Mouse (Mus musculus): ENCODE measurements at regions not wholly inside any gene's neighbourhood (a gene's known extent, or its start where the extent isn't known, plus 50 kb on each side); places are given as distances from the start of the nearest gene placed in this dataset.

- no peak for DNase-seq
Measured at GRCm38 (mm10) chr4:98282275-98282674, 100.8 kb downstream of the Tm2d1 start.

GRCm38 (mm10) chr4:98258336-98258735 is 124.8 kb downstream of the Tm2d1 start:
- no peak for DNase-seq

GRCm38 (mm10) chr4:98257711-98258110 is 125.4 kb downstream of the Tm2d1 start:
- DNase-seq, result no peak

GRCm38 (mm10) chr4:98254856-98255853 is 128.0 kb downstream of the Tm2d1 start:
- DNase-seq, result peak; percentile 37

- DNase-seq, result no peak
Measured at GRCm38 (mm10) chr4:98243941-98244929, 138.9 kb downstream of the Tm2d1 start.

GRCm38 (mm10) chr4:98243502-98243901 is 139.6 kb downstream of the Tm2d1 start:
- DNase-seq, result no peak

GRCm38 (mm10) chr4:98241921-98242320 is 141.2 kb downstream of the Tm2d1 start:
- DNase-seq, result no peak

- no peak for DNase-seq
Measured at GRCm38 (mm10) chr4:98240289-98240688, 142.8 kb downstream of the Tm2d1 start.

GRCm38 (mm10) chr4:98238075-98238474 is 145.0 kb downstream of the Tm2d1 start:
- no peak for DNase-seq

GRCm38 (mm10) chr4:98237475-98237874 is 145.6 kb downstream of the Tm2d1 start:
- no peak for DNase-seq

GRCm38 (mm10) chr4:98236006-98236783 is 146.9 kb downstream of the Tm2d1 start:
- DNase-seq, result no peak

GRCm38 (mm10) chr4:98228193-98228592 is 154.9 kb downstream of the Tm2d1 start:
- no peak for DNase-seq

- DNase-seq, result no peak
Measured at GRCm38 (mm10) chr4:98224366-98224765, 158.7 kb downstream of the Tm2d1 start.

GRCm38 (mm10) chr4:98223429-98223828 is 159.7 kb downstream of the Tm2d1 start:
- DNase-seq, result no peak

GRCm38 (mm10) chr4:98221566-98221965 is 161.5 kb downstream of the Tm2d1 start:
- DNase-seq, result no peak

GRCm38 (mm10) chr4:98215218-98215617 is 167.9 kb downstream of the Tm2d1 start:
- DNase-seq, result no peak

- DNase-seq, result no peak
Measured at GRCm38 (mm10) chr4:98207446-98207845, 175.7 kb downstream of the Tm2d1 start.

GRCm38 (mm10) chr4:98206245-98206970 is 176.7 kb downstream of the Tm2d1 start:
- DNase-seq, result no peak

GRCm38 (mm10) chr4:98203129-98203528 is 180.0 kb downstream of the Tm2d1 start:
- DNase-seq, result no peak

- DNase-seq, result no peak
Measured at GRCm38 (mm10) chr4:98202232-98202631, 180.9 kb downstream of the Tm2d1 start.

GRCm38 (mm10) chr4:98201102-98201501 is 182.0 kb downstream of the Tm2d1 start:
- no peak for DNase-seq
